Mouse (Mus musculus) liver, postnatal 0 days (tissue): Measurements from ENCODE around the gene Atf5.

Experiments used
- CTCF ChIP-seq: sonication (generic); IDR thresholded peaks from 2 replicates; pipeline ENCODE4 v1.5.1; 2016; ENCODE audit warnings: antibody characterized with exemption, low read depth
- EP300 ChIP-seq: IDR thresholded peaks from 2 replicates; pipeline ENCODE4 v1.6.1; 2016; ENCODE audit warnings: antibody characterized with exemption, low read depth, mild to moderate bottlenecking

DNA sequence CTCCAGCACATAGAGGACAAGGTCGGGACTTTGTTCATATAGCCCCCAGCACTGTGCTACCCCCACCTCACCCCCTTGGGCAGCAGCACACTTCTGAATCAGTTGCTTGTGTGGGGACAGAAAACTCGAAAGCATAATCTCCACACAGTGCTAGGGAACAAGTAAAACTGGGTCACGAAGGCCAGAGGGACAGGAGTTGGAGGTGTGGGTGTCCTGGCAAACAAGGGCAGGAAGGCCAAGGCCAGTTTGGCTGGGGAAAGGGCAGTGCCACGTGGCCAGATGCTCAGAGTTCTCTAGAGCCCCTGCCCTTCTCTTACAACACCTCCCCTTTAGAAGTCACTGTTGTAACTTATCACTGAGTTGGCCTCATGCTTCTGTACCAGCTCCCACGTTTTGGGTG lies 3.4 kb upstream of the Atf5 start:
- TF ChIP-seq CTCF (no peak), EP300 (peak; percentile 82)
